Mouse (Mus musculus): ENCODE measurements around the gene Abcd3. TPM values are rescaled to one million over a fixed set of nuclear protein-coding genes. Genes with fewer than 3 reads are reported as not detected.
A peak's percentile ranks its signal among the peaks of the same experiment; 100 is the strongest.
"Not testable (repeated sequence)": the region's sequence is repeated elsewhere in the genome, so short reads cannot be mapped to it uniquely, and the experiment has no call there.

Gene Abcd3
- total RNA-seq, 2 experiments from 2014 or later, result 34.3 to 36.5 TPM

DNA sequence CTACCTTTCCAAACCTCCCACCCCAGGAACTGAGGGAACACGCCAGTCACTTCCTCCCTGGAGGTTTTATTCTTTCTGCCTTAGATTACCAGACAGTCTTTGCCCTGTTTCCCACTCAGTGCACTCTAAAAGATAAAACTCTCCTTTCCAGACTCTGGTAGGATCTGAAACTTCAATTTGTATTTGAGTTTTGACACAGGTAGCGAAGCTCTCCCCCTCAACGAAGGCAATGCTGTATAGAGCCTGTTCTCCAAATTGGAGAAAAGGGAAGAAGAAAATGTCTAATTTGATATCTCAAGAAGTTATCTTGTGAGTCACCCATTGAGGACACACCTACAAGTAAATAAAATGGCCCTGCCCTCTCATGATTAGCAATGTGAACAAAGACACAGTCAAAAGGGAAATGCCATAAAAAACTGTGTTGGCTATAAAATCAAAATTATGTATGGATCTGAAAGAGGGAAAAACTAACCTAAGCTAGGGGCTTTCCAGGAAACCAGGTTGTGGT, 4.6 kb upstream of the Abcd3 start:
- no peak for DNase-seq (ENCODE audit: low spot score in 2 of 2)

DNA sequence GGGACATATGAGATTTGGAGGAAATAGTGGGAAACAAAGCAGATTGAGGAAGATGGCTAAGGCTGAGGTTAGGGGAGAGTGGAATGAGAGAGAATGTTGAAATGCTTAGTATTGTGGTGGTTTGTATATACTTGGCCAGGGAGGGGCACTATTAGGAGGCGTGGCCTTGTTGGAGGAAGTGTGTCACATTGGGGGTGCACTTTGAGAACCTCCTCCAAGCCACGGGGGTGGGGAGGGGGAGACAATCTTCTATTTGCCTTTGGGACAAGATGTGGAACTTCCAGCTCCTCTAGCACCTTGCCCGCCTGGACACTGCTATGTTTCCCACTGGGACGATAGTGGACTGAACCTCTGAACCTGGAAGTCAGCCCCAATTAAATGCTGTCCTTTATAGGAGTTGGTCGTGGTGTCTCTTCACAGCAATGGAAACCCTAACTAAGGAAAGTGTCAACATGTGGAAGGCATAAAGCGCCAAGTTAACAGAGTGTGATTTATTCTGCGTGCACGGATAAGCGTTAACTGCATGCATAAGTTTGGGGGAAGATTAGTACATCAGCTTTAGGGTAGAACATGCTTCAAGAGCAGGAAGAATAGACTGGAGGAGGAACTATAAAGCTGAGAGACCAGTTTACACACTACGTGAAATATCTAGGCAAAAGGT, 3.8 kb upstream of the Abcd3 start:
- DNase-seq (ENCODE audit: low spot score in 2 of 2), result no peak

DNA sequence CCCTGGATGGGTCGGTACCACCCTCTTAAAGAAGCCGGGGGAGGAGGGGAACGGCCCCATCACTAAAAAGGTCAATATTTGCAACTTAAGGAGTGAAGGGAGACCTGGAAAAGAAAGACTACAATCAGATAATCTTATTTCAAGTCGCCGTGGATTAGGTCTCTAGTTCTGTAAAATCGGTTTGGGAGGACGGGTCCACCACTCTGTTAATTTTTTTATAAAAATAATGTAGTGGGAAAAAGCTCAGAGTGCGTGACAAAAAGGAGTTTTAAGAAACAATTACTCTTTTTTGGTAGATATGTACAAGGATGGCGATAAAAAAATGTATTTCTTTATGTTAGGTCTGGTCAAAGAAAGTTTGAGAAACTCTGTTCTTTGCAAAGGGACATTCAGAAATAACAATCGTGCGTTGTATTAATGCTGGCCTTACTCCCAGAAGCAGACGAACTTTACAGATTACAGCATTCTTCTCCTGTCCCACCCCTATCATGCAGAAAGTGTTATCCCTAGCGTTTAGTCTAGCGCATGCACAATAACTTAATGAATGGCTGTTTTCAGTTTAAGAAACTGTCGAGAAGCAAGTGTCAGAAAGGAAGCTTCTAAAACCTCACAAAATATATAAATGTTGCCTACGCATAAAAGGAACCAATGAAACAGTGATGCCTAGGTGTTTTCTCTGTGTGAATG, 590 bp upstream of the Abcd3 start:
- no peak for DNase-seq (ENCODE audit: low spot score in 2 of 2)

DNA sequence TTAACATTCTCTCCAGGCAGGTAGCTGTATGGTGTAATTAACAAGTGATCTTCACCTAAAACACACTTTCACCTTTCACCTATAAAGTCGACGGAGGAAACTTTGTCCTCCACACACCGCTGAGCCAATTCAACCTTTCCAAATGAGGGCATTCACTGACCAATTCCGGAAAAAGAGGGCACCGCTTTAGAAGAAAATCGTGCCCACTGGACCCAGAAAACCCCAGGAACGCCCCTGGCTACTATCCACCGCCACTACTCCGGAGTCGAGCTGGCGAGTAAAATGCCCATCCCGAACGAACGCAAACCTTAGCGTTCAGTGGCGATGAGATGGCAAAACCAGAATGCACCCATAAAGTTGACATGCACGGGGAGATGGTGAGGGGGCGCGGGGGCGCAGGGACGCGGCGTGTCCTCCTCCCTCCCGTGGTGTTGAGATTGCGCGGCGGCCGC, 663 bp downstream of the Abcd3 start:
- DNase-seq (ENCODE audit: low spot score in 2 of 2), result no peak

DNA sequence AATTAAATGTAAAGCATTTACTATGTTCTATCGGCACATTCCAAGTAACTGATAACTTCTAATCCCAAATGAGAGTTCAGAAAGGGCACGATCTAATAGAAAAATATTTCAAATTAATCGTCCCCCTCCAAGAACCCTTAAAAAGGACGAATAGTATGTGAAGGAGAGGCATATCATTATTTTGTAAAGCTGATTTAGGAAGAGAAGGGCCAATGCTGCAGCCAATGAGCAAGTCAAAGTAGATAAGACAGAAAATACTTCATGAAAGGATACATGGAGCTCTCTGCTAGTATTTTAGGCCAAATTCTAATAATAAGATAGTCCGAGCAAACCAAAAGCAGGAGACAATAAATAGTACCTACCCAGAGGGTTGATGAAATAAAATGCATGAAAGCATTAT, 1.3 kb downstream of the Abcd3 start:
- DNase-seq (ENCODE audit: low spot score in 2 of 2), result no peak

DNA sequence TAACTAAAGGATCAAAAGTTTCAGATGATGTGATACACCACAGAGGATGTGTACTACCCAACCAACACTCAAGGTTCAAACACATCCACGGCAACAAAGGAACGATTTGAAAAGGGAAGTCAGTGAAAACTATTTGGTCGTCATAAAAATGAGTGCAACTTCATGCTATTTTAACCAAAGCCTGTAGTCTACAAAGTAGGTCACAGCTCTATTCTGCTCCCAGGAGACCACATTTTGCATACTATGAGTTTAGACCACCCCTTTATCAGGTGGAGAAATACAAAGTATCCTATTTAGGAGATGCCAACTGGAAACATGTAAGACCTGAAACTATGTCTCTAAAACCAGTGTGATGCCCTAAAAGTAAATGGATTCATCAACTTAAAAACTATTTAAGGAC, 6.9 kb downstream of the Abcd3 start:
- DNase-seq (ENCODE audit: low spot score in 2 of 2), result no peak

DNA sequence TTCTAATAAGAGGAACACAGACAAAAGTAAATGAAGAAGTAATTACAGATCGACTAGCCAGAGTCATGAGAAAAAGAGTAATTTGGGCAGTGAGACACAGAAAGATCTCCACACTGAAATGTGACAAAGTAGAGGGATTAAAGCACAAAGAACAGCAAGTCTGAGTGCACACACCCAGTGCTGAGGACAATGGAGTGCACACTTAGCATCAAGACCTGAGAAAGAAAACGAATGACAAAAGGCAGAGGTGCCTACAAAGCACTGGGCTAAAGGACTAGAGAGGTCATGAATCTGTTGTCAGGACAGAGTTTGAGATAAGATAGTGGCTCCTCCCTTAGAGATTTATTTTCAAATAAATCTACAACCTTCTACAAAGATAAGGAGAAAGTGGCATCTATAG, 20.9 kb downstream of the Abcd3 start:
- DNase-seq (ENCODE audit: low spot score in 2 of 2), result no peak

DNA sequence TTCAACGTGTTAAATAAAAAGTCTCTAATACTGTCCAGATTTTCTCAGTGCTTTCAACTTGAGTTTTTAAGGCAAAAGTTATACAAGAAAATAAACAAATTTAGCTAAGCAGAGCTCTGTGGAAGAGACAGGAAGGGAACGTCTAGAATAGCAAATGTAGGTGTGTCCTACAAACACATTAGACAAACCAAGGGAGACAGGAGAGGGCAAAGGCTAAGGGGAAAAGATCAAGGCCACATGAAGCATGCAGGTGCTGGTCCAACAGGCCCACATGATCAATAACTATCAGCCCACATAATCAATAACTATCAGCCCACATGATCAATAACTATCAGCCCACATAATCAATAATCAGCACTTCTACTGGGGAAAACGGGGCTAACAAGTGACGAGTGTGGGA, 22.9 kb downstream of the Abcd3 start:
- DNase-seq (ENCODE audit: low spot score in 2 of 2), result no peak

DNA sequence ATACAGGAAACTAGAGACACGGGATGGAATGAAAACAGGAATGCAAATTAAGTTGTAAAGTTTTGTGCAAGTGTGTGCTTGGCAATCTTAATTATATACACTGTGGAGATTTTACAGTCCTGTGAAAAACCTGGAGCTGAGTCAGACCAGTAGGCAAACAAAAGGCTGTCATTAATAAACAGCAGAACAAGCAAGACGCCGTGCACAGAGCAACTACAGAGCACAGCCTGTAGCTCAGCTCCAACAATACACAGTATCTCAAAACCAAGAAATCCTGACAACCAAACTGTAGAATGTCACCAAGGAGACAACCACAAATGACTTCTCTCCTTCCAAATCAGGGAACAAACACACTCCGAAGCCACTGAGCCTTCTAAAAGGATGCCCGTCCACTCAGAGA, 24.7 kb downstream of the Abcd3 start:
- no peak for DNase-seq (ENCODE audit: low spot score in 2 of 2)

DNA sequence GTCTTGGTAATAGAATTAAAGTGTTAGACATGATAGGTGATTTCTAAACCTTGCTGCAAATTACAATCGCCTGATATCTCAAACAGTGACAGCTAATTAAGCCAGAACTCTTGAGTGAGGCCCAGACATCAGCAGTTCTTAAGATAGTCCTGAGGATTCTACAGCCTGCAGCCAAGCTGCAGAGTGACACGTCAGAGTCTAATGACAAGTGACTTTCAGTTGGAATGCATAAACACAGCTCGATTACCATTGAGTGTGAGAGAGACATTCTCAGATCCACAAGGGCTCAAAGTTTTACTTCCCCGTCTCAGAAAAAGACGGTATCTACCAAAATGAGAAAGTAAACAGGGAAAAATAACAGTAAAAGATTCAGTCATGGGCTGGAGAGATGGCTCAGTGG, 25.3 kb downstream of the Abcd3 start:
- DNase-seq (ENCODE audit: low spot score in 2 of 2), result no peak

DNA sequence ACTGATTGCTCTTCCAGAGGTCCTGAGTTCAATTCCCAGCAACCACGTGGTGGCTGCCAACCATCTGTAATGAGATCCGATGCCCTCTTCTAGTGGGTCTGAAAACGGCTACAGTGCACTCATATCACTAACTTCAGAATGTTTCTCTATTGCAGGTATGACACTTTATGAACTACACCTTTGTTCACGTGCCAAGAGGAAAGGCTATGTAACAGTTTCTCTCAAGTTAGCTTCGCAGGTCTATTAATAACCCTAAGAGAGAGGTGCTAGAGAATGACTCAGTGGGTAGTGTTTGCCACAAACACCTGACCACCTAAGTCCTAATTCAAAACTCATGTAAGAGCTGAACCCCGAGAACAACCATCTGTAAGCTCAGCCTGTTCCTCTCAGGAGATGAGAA, 32.1 kb downstream of the Abcd3 start:
- DNase-seq (ENCODE audit: low spot score in 2 of 2), result no peak

DNA sequence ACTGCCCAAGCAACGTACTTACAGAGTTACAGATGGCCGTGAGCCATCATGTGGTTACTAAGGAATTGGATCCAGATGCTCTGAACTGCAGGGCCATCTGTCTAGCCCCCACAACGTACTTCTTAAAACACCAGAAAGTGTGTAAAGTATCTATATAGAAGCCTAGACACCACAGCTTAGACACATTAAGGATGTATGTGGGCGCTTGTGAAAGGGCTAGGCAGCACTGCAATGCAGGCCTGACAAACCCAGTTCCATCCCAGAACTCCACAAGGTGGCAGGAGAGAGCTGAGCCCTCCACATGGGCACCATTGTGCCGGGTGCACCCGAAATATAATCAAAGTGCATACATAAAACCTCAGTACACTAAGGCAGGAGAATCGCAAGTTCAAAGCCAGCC, 37.2 kb downstream of the Abcd3 start:
- peak in 1 of 2 experiments; percentile 45 for DNase-seq (ENCODE audit: low spot score in 2 of 2)

DNA sequence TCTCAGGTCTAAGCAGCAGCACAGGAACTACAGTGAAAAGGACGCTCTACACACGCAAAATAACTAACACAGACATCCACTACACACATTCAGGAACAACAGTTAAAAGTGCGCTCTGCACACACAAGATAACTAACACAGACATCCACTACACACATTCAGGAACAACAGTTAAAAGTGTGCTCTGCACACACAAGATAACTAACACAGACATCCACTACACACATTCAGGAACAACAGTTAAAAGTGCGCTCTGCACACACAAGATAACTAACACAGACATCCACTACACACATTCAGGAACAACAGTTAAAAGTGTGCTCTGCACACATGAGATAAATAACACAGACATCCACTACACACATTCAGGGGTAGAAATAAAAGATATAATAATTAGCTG, 41.8 kb downstream of the Abcd3 start:
- not testable (repeated sequence) for DNase-seq (ENCODE audit: low spot score in 2 of 2)

DNA sequence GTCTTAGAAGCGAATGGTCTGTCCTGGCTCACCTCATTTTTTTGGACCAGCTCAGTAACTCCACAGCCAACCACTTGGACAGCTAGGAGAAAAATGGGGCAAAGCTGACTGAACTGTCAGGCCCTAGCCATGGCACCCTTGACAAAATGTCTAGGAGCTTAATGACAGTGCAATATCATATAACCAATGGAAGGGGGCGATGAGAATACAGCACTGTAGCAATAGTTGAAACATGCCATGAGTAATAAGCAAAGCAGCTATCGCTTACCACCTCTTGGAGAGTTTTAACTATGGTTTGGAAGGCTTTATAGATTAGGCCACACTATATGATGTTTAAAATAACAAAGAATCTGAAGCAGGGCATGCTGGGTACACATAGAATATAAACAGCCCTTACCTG, 46.3 kb downstream of the Abcd3 start:
- no peak for DNase-seq (ENCODE audit: low spot score in 2 of 2)

DNA sequence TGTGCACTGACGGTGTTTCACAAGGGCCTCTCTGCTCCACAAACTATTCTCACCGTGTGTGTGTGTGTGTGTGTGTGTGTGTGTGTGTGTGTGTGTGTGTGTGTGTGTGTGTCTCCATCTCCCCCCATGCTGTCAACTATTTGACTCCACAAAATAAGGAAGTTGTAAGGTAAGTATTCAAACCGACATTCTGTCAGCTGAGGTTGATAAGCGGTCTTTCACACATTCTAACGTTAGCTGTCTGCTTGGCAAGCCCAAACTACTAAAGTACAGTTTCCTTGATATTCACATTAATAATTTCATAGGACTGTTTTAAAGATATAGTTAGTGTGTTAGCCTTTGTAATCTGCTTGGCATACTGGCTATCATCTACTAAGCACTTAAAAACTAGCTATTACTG, 48.3 kb downstream of the Abcd3 start:
- DNase-seq (ENCODE audit: low spot score in 2 of 2), result no peak

DNA sequence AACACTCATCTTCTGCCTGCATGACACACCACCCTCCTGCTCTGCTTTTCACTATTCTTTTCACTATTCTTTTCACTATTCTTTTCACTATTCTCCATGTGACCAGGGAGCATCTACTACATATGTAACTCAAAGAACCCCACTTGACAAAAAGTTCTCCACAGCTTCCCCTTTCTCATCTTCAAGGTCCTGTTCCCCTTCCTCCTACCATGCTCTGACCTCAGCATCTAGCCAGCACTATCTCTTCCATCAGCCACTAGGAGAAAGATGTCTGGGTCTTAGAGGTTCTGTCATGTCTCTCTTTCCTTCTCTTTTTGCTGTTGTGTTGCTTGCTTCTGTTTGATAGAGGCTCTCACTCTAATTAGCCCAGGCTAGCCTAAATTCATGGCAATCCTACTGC, 49.1 kb downstream of the Abcd3 start:
- DNase-seq (ENCODE audit: low spot score in 2 of 2), result no peak

DNA sequence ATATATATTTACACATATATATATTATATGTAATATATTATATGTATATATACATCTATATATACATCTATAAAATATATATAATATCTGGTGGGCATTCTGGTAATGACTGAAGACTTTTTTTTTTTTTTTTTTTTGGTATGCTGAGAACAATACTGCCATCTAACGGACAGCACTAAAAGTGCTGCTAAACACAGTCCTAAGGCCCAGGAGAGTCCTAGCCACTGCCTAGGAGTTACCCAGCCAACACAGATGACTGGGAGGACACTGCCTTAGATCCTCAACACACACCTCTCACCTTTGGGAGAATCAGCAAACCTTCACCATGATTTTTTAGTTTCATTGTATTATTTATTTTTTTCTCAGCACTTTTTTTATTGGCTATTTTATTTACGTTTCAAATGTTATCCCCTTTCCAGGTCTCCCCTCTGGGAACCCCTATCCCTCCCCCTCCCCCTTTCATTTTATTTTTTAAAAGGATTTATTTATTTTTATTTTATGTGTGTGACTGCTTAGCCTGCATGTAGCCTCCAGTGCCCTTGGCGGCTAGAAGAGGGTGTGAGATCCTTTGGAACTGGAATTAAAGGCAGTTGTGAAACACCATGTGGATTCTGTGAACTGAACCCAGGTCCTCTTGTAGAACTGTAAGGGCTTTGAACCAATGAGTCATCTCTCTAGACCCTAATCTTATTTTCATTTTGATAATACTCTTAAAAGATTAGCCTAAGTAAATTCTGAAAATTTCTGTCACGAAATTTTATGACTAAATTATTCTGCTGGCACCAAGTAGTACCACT, 52.8 kb downstream of the Abcd3 start:
- no peak for DNase-seq (ENCODE audit: low spot score in 2 of 2)

DNA sequence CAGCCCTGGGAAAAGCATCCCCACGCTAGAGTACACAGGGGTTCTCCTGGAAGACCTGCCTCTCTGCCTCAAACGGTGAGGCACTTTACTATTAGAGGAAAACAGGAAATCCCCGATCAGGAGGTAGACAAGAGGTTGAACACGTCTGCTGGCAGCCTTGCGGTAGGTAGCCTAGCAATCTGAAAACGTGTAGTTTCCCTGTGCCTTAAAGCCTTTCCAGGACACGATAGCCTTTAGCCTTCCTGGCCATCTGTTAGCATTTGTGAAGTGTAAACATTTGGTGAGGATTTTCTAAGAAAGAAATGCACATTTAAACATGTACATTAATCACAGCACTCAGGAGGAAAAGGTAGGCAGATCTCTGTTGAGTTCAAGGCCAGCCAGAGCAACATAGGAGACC, 56.7 kb downstream of the Abcd3 start:
- DNase-seq (ENCODE audit: low spot score in 2 of 2), result no peak

DNA sequence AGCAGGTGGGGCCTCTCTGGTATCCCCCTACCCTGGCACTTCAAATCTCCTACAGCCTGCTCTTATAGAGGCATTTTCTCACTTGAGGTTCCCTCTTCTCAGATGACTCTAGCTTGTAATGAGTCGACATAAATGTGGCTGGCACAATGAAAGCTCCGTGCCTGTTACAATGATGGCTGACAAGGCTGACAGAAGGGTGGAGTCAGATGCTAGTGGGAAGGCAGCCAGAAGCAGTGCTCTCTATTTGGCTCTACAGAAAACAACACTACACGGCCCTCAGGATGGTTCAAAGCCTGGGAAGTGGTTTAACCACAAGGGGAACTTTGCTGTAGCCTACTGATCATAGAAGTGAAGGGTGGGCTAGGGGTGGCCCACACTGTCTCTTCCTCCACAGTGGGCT, 60.0 kb downstream of the Abcd3 start:
- no peak for DNase-seq (ENCODE audit: low spot score in 2 of 2)

DNA sequence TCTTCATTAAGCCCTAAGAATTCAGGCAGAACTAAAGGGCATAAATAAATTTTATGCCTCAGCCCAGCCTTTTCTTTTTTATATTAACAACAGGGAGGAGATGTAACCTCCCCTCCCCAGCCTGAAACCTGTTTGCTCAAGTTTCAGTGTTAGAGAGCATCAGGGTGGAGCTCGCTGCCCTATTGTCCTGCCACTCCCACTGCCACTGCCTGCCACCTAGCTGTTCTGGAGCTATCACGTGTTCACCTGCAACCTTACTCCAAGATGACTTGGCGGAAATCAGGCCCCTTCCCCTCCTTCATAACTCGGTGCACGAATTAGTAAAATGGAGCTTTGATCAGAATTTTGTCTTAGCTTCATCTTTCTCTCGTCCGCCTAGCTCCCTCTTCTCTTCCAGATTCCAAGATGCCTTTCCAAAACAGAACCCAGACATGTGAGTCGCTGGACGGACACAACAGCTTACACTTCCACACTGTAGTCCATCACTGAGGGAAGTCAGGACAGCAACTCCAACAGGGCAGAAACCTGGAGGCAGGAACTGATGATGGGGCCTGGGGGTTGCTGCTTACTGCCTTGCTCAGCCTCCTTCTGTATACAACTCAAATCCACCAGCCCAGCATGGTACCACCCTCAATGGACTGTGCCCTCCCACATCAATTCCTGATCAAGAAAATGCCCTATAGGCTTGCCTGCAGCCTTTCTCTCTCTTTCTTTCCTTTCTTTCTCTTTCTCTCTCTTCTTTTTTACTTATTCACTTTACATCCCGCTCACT, 60.6 kb downstream of the Abcd3 start:
- DNase-seq (ENCODE audit: low spot score in 2 of 2), result not testable (repeated sequence)

DNA sequence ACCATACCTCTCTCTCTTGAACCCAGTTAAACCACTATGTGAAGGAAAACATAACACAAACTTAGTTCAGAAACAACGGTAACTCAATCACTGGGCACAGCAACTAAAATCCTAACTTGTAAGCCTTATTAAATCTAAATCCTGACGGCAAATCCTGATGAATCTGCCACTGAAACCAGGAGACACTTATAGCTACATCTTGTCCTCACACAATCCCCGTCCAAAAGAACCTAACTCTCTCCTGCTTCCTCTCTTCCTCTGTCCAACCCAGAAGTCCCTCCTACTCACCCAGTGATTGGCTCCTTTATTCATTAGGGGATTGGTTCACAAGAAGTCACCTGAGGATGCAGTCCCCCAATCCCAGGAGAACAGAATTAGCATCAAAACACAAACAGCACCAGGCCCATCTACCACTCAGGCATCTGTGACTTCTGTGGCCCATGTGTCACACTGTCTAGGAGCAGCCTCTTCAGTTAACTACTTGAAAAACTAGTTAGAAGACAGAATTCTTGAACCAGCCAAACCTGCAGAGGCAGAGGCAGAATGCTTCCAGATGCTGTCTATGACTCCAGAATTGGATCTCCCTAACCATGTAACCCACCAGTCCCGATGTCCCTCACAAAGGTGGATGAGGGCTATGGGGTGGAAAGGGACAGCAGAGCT, 73.8 kb downstream of the Abcd3 start:
- not testable (repeated sequence) for DNase-seq (ENCODE audit: low spot score in 2 of 2)
